16 mouse cellular contexts compared by ENCODE assay signal in the genomic region with DNA sequence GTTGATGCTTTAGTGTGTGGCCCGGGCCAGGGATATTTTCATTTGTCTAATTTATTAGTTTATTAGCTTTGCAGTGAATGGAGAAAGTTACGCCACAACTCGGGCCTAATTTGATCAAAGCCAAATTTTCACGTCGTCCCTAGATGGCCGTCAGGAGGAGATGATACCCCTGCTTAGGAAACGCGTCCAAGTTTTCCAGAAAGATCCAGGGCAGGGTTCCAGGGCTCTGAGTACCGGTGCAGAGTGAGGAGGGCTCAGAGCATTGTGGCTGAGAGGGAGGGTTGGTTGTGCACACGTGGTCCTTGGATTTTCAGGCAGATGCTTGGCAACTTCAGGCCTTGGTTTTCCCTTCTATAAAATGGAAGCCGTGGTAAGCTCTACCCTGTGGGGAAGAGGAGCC.
"Had no signal": no experiment of that assay in that cellular context is flagged by ENCODE, and none has a peak within 500 bp of the region (broad histone marks: within the 10 kb centered on the region; RNA-seq: fewer than 3 reads in every experiment).

No protein-coding gene starts in this region.

- H3K36me3 ChIP-seq: liver, embryonic 15.5 days; midbrain, embryonic 13.5 days; midbrain, embryonic 15.5 days; neural tube, embryonic 12.5 days; stomach, embryonic 15.5 days had no signal

- H3K4me2 ChIP-seq: liver, embryonic 15.5 days; midbrain, embryonic 11.5 days; midbrain, embryonic 13.5 days; midbrain, embryonic 15.5 days; neural tube, embryonic 12.5 days; stomach, embryonic 15.5 days had no signal

- H3K27me3 ChIP-seq: liver, embryonic 15.5 days; megakaryocyte, embryonic 14.5 days; midbrain, embryonic 13.5 days; midbrain, embryonic 15.5 days; neural tube, embryonic 12.5 days; stomach, embryonic 15.5 days had no signal

- H3K9me3 ChIP-seq: liver, embryonic 15.5 days; midbrain, embryonic 13.5 days; midbrain, embryonic 15.5 days; neural tube, embryonic 12.5 days; stomach, embryonic 15.5 days had no signal

- H3K4me3 ChIP-seq: liver, embryonic 15.5 days; megakaryocyte, embryonic 14.5 days; midbrain, embryonic 13.5 days; midbrain, embryonic 15.5 days; neural tube, embryonic 12.5 days; stomach, embryonic 15.5 days had no signal

- ATAC-seq: liver, postnatal 0 days; midbrain, embryonic 13.5 days; midbrain, embryonic 15.5 days had no signal

- H3K4me1 ChIP-seq: liver, embryonic 15.5 days; megakaryocyte, embryonic 14.5 days; stomach, embryonic 15.5 days had no signal

- DNase-seq: liver, postnatal 0 days; lung, adult 2 months; lung, postnatal 10 days; lung, postnatal 36 days; right cerebral cortex, postnatal 14 days; thymus, adult 2 months; thymus, postnatal 25 days; thymus, postnatal 4 days had no signal

- H3K9ac ChIP-seq: liver, embryonic 15.5 days; liver, postnatal 0 days; midbrain, embryonic 13.5 days; midbrain, embryonic 15.5 days; neural tube, embryonic 12.5 days; stomach, embryonic 15.5 days had no signal

- H3K27ac ChIP-seq: liver, embryonic 15.5 days; macrophage; midbrain, embryonic 13.5 days; midbrain, embryonic 15.5 days; neural tube, embryonic 12.5 days; stomach, embryonic 15.5 days had no signal
